Mouse (Mus musculus): ENCODE measurements at regions not wholly inside any gene's neighbourhood (a gene's known extent, or its start where the extent isn't known, plus 50 kb on each side); places are given as distances from the start of the nearest gene placed in this dataset.
A peak's percentile ranks its signal among the peaks of the same experiment; 100 is the strongest.

GRCm38 (mm10) chr1:193790579-193790978, 420.5 kb upstream of the Camk1g start:
- DNase-seq (ENCODE audit: low spot score), result no peak

GRCm38 (mm10) chr1:193788496-193788895, 418.4 kb upstream of the Camk1g start:
- DNase-seq (ENCODE audit: low spot score), result no peak

GRCm38 (mm10) chr1:193787417-193787816, 417.3 kb upstream of the Camk1g start:
- DNase-seq (ENCODE audit: low spot score), result no peak

GRCm38 (mm10) chr1:193784966-193785365, 414.9 kb upstream of the Camk1g start:
- no peak for DNase-seq (ENCODE audit: low spot score)

GRCm38 (mm10) chr1:193784526-193784925, 414.4 kb upstream of the Camk1g start:
- no peak for DNase-seq (ENCODE audit: low spot score)

GRCm38 (mm10) chr1:193778181-193778580, 408.1 kb upstream of the Camk1g start:
- DNase-seq (ENCODE audit: low spot score), result no peak

GRCm38 (mm10) chr1:193769546-193769945, 399.4 kb upstream of the Camk1g start:
- DNase-seq (ENCODE audit: low spot score), result no peak

GRCm38 (mm10) chr1:193764103-193764502, 394.0 kb upstream of the Camk1g start:
- no peak for DNase-seq (ENCODE audit: low spot score)

GRCm38 (mm10) chr1:193751819-193752251, 381.7 kb upstream of the Camk1g start:
- no peak for DNase-seq (ENCODE audit: low spot score)

GRCm38 (mm10) chr1:193750929-193751328, 380.8 kb upstream of the Camk1g start:
- DNase-seq (ENCODE audit: low spot score), result no peak

- DNase-seq (ENCODE audit: low spot score), result no peak
Observed at GRCm38 (mm10) chr1:193747426-193747960, 377.4 kb upstream of the Camk1g start.

GRCm38 (mm10) chr1:193742688-193743087, 372.6 kb upstream of the Camk1g start:
- no peak for DNase-seq (ENCODE audit: low spot score)

- DNase-seq (ENCODE audit: low spot score), result peak; percentile 13
Observed at GRCm38 (mm10) chr1:193738821-193739220, 368.7 kb upstream of the Camk1g start.

- no peak for DNase-seq (ENCODE audit: low spot score)
Observed at GRCm38 (mm10) chr1:193735949-193736518, 365.9 kb upstream of the Camk1g start.

- DNase-seq (ENCODE audit: low spot score), result no peak
Observed at GRCm38 (mm10) chr1:193734014-193734763, 364.1 kb upstream of the Camk1g start.

GRCm38 (mm10) chr1:193733402-193733801, 363.3 kb upstream of the Camk1g start:
- no peak for DNase-seq (ENCODE audit: low spot score)

GRCm38 (mm10) chr1:193732113-193732512, 362.0 kb upstream of the Camk1g start:
- DNase-seq (ENCODE audit: low spot score), result no peak

GRCm38 (mm10) chr1:193721850-193722249, 351.8 kb upstream of the Camk1g start:
- DNase-seq (ENCODE audit: low spot score), result no peak

GRCm38 (mm10) chr1:193720420-193720851, 350.3 kb upstream of the Camk1g start:
- no peak for DNase-seq (ENCODE audit: low spot score)

- DNase-seq (ENCODE audit: low spot score), result no peak
Observed at GRCm38 (mm10) chr1:193715328-193715727, 345.2 kb upstream of the Camk1g start.

GRCm38 (mm10) chr1:193714631-193715030, 344.5 kb upstream of the Camk1g start:
- no peak for DNase-seq (ENCODE audit: low spot score)

- DNase-seq (ENCODE audit: low spot score), result no peak
Observed at GRCm38 (mm10) chr1:193705205-193705604, 335.1 kb upstream of the Camk1g start.

GRCm38 (mm10) chr1:193702707-193703419, 332.8 kb upstream of the Camk1g start:
- DNase-seq (ENCODE audit: low spot score), result peak; percentile 38
